Mouse (Mus musculus) erythroblast, embryonic 14.5 days (primary cell): ENCODE results near the gene Srsf4. TPM values are rescaled to one million over a fixed set of nuclear protein-coding genes. Genes with fewer than 3 reads are reported as not detected.

Experiments
- H3K27me3 ChIP-seq: 2 replicates; pipeline ENCODE4 v1.6.1; 2012; ENCODE audit warnings: inconsistent platforms; ENCODE audit not compliant: control insufficient read depth
- H3K36me3 ChIP-seq: 2 replicates; pipeline ENCODE4 v1.6.1; 2012; ENCODE audit warnings: mild to moderate bottlenecking, inconsistent platforms; ENCODE audit not compliant: control insufficient read depth
- H3K4me1 ChIP-seq: 2 replicates; pipeline ENCODE4 v1.6.1; 2012; ENCODE audit warnings: inconsistent platforms; ENCODE audit not compliant: control insufficient read depth
- H3K4me3 ChIP-seq: replicated peaks from 2 replicates; pipeline ENCODE3; 2012; ENCODE audit warnings: moderate library complexity, mild to moderate bottlenecking, inconsistent platforms
- H3K9me3 ChIP-seq: 2 replicates; pipeline ENCODE4 v1.6.1; 2012; ENCODE audit warnings: low read length, inconsistent platforms, mixed read lengths; ENCODE audit not compliant: control insufficient read depth
- GATA1 ChIP-seq: IDR thresholded peaks from 2 replicates; pipeline ENCODE4 v1.6.1; 2012; ENCODE audit warnings: low read length, inconsistent platforms, mixed read lengths
- TAL1 ChIP-seq: IDR thresholded peaks from 3 replicates; pipeline ENCODE4 v1.6.1; 2012; ENCODE audit warnings: low read length, inconsistent platforms, mixed read lengths
- polyA plus RNA-seq: library from polyadenylated mRNA; stranded (reverse); fragments of >175 nt; gene quantifications from 2 replicates; pipeline ENCODE4 v1.2.3, GENCODE M21; 2012

Gene Srsf4
- polyA plus RNA-seq, 1 experiment, result 37.6 TPM

GRCm38 (mm10) chr4:131883571-131883970, 10.2 kb downstream of the Srsf4 start:
- TF ChIP-seq GATA1 (no peak), TAL1 (no peak)
- no peaks in the 10 kb centered on the region for H3K27me3 ChIP-seq
- peaks cover 92% of the 10 kb centered on the region for H3K36me3 ChIP-seq
- H3K9me3 ChIP-seq, result no peaks in the 10 kb centered on the region
- peaks cover 57% of the 10 kb centered on the region for H3K4me1 ChIP-seq
- no peak overlapping the region for H3K4me3 ChIP-seq

DNA sequence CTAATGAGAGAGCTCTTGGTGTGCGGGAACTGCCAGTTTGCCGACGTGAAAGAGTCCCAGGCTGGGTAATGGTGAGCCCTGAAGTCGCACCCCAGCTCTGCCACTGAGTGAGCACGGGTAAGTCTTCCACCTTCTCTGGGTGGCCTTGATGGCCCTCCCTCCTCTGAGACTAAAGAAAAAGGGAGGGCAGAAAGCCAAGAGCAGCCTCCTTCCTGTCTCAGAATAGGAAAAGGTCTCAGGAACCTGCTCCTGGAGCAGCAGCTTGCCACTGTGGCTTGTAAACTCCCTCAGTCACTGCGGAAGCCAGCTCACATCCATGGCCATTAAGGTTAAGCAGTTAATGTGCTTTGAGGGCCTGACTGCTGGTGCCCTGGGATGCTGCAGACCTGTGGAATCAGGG, 12.0 kb downstream of the Srsf4 start:
- Histone ChIP-seq H3K4me1 (peaks cover 52% of the 10 kb centered on the region), H3K4me3 (no peak overlapping the region), H3K27me3 (no peaks in the 10 kb centered on the region), H3K36me3 (peaks cover 95% of the 10 kb centered on the region), H3K9me3 (no peaks in the 10 kb centered on the region)
- TF ChIP-seq TAL1 (no peak), GATA1 (no peak)

GRCm38 (mm10) chr4:131888564-131888963, 15.1 kb downstream of the Srsf4 start:
- Histone ChIP-seq H3K9me3 (no peaks in the 10 kb centered on the region), H3K27me3 (no peaks in the 10 kb centered on the region), H3K4me3 (no peak overlapping the region), H3K36me3 (peaks cover 100% of the 10 kb centered on the region), H3K4me1 (peaks cover 40% of the 10 kb centered on the region)
- TF ChIP-seq GATA1 (no peak), TAL1 (no peak)

DNA sequence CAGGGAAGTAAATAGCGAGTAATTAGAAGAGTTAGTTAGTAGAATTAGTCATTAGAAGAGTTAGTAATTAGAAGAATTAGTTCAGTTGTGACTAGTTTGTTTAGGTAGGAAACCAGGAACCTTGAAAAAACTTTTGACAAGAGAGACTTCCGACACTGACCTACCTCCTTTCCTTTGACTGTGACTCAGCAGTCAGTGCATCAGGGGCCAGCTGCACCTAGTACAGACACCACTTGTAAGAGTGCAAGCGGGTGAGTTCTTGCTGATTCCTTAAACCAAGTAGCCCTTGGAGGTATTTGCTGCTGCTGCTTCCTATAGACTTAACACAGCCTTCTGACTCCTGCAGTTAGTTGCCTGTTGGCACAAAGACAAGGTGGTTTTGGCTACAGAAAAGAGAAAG, 17.3 kb downstream of the Srsf4 start:
- Histone ChIP-seq H3K9me3 (no peaks in the 10 kb centered on the region), H3K4me3 (no peak overlapping the region), H3K27me3 (no peaks in the 10 kb centered on the region), H3K4me1 (peaks cover 33% of the 10 kb centered on the region), H3K36me3 (peaks cover 97% of the 10 kb centered on the region)
- no peak for TF ChIP-seq TAL1
- TF ChIP-seq GATA1, result no peak

DNA sequence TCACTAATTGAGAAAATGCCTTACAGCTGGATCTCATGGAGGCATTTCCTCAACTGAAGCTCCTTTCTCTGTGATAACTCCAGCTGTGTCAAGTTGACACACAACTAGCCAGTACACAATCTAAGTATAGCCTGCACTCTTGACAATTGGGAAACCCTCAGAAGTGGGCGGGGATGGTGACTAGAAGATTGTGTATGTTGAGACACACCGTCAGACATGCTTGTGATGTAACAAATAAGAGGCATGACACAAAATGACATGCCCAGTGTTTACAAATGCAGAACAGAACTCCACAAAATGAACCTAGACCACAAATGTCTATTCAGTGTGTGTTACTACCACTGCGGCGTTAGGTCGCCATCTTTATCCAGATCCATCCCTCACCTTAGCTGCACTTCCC, 23.7 kb downstream of the Srsf4 start:
- TF ChIP-seq TAL1 (no peak), GATA1 (no peak)
- Histone ChIP-seq H3K36me3 (peaks cover 88% of the 10 kb centered on the region), H3K9me3 (peaks cover 2% of the 10 kb centered on the region; the same call in 1 of the 2 replicates), H3K4me1 (no peaks in the 10 kb centered on the region; the same call in 1 of the 2 replicates), H3K27me3 (no peaks in the 10 kb centered on the region; the same call in 1 of the 2 replicates), H3K4me3 (no peak overlapping the region)

DNA sequence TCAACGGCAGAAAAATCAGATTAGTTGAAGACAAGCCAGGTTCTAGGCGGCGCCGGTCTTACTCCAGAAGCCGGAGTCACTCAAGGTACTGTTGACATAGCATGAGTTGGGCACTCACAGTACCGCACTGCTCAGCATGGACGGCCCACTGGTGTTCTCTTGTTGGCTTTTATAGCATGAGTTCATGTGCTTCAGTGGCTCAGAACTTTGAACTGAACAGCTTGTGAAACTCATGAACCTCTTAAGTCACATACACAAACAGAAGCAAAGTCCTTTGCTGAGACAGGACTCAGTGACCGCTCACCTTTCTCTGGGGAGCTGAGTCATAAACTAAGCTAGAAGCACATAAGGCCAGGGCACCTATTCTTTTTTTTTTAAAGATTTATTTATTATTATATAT, 24.4 kb downstream of the Srsf4 start:
- Histone ChIP-seq H3K27me3 (no peaks in the 10 kb centered on the region; the same call in 1 of the 2 replicates), H3K4me3 (no peak overlapping the region), H3K9me3 (peaks cover 2% of the 10 kb centered on the region; the same call in 1 of the 2 replicates), H3K36me3 (peaks cover 88% of the 10 kb centered on the region), H3K4me1 (no peaks in the 10 kb centered on the region; the same call in 1 of the 2 replicates)
- TF ChIP-seq TAL1 (no peak), GATA1 (no peak)

DNA sequence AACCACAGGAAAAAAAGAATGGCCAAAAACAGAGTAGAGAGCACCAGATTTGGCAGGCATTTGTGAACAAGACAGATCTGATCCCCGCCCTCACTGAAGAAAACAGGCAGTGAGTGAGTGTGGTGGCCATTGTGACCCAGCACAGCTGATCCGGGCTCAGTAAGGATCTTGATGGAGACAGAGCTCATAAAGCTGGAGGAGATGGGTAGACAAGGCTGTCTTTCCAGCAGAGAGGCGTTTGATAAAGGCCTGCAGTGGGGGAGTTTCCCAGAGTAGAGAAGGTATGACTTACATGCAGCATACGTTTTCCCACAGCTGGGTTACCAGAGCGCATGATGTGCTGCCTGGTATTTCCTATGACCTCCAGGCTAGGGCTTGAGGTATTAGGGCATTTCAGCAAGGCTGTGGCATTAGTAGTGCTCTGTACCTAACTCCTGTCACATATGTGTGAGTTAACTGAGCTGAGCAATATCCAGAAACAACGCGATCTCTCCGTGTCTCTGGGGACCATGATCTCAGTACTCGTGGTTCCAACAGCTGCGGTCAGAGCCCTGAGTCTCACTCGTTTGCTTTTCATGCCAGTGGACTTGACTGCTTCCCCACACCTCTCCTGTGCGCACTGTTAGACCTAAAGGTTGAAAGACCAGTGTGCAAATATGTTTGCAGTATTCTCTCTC, 25.2 kb downstream of the Srsf4 start:
- Histone ChIP-seq H3K9me3 (peaks cover 2% of the 10 kb centered on the region; the same call in 1 of the 2 replicates), H3K4me1 (no peaks in the 10 kb centered on the region; the same call in 1 of the 2 replicates), H3K36me3 (peaks cover 85% of the 10 kb centered on the region), H3K4me3 (no peak overlapping the region), H3K27me3 (no peaks in the 10 kb centered on the region; the same call in 1 of the 2 replicates)
- no peak for TF ChIP-seq GATA1
- TF ChIP-seq TAL1, result no peak

GRCm38 (mm10) chr4:131899180-131899554, 25.8 kb downstream of the Srsf4 start:
- TF ChIP-seq GATA1 (no peak), TAL1 (no peak)
- Histone ChIP-seq H3K36me3 (peaks cover 85% of the 10 kb centered on the region), H3K9me3 (peaks cover 2% of the 10 kb centered on the region; the same call in 1 of the 2 replicates), H3K27me3 (no peaks in the 10 kb centered on the region; the same call in 1 of the 2 replicates), H3K4me1 (no peaks in the 10 kb centered on the region; the same call in 1 of the 2 replicates), H3K4me3 (no peak overlapping the region)

DNA sequence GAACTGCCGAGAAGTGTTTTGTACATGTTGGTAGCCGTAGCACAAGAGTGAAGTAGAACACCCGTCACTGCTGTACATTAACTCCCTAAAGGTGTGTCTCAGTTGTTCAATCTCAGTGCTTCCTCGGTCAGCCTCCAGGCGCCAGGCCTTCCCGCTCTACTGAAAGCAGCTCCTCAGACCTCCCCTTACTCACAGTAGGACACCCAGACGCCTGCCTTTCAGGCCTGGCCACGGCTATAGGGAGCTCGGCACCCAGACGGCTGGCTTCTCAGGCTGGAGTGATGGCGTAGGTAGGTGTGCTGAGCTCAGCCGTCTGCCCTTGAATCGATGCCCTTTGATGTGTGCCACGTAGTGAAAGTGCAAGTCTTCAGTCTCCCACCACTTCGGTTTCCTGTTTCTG, 27.7 kb downstream of the Srsf4 start:
- no peaks in the 10 kb centered on the region; the same call in 1 of the 2 replicates for H3K27me3 ChIP-seq
- peaks cover 93% of the 10 kb centered on the region for H3K36me3 ChIP-seq
- H3K9me3 ChIP-seq, result peaks cover 2% of the 10 kb centered on the region; the same call in 1 of the 2 replicates
- H3K4me3 ChIP-seq, result no peak overlapping the region
- TF ChIP-seq TAL1 (no peak), GATA1 (no peak)
- no peaks in the 10 kb centered on the region; the same call in 1 of the 2 replicates for H3K4me1 ChIP-seq
